Mouse (Mus musculus) liver, postnatal 0 days (tissue): ENCODE measurements around the gene Nr6a1.

ENCODE experiments used
- CTCF ChIP-seq: sonication (generic); IDR thresholded peaks from 2 replicates; pipeline ENCODE4 v1.5.1; 2016; ENCODE audit warnings: antibody characterized with exemption, low read depth
- EP300 ChIP-seq: IDR thresholded peaks from 2 replicates; pipeline ENCODE4 v1.6.1; 2016; ENCODE audit warnings: antibody characterized with exemption, low read depth, mild to moderate bottlenecking

DNA sequence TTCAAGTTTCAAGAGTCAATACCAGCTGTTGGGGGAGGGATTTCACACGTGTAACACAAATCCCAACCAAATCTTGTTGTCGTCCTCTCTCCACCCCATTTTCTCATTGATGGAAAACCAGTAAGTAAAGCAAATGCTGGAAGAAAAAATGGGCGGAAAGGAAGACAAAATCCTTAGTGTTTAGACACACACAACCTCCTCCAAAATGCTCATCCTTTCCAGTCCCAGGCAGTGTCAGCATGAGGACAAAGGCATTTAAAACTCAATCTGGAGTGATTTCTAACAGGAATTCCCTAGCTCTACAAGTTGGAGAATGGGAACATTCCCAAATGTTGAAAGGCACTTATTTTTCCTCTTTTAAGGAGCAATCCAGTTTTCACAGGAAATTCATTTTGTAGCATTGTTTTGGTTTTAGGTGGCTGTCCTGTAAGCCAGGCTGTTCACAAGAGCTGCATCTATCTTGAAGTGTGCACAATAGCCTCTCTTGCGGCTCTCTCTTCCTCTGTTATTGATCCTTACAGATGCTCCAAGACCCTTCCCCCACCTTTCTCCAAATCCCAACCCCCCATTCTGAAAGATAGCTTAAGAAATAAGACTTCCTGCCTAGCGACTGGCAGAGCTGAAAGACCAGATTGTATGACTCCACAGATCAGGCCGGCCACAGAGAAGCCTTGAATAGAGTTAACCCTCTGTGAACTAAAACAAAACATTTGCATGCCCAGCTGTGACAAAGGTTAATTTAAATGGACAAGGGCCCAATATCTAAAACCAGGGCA, 145.4 kb downstream of the Nr6a1 start:
- TF ChIP-seq CTCF, result no peak
- TF ChIP-seq EP300, result no peak
